Mouse (Mus musculus) spleen, adult 18-20 months (tissue): ENCODE data around the gene Calml3.
"Not testable (repeated sequence)": the region's sequence is repeated elsewhere in the genome, so short reads cannot be mapped to it uniquely, and the experiment has no call there.

ENCODE experiments used
- DNase-seq, 2 experiments: peaks; one replicate each; pipeline ENCODE4 v3.0.0; 2022; ENCODE audit warnings: mixed read lengths in 2 of 2

The Calml3 gene

GRCm38 (mm10) chr13:3804186-3804585 is at the start of gene Calml3:
TSS of gene Calml3 (minus strand) at chr13:3804316.
- DNase-seq, result no peak

DNA sequence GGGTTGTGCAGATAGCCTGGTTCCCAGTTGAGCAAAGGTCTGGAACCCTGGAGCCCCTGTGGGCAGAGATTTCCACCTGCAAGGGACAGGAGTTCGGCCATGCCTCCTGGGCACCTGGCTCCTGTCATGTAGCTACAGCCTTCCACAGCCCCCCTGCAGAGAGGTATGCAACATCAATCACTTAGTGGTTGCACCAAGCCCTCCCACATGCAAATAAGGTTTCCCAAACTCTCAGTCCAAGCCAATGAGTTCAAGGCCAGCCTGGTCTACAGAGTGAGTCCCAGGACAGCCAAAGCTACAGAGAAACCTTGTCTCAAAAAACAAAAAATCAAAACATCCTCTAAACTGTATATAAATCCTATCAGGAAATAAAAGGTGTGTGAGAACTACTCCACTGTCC is 46.2 kb upstream of the Calml3 start:
- no peak for DNase-seq

- DNase-seq, result not testable (repeated sequence)
These were observed 36.5 kb upstream of the Calml3 start for GRCm38 (mm10) chr13:3840662-3841061.

DNA sequence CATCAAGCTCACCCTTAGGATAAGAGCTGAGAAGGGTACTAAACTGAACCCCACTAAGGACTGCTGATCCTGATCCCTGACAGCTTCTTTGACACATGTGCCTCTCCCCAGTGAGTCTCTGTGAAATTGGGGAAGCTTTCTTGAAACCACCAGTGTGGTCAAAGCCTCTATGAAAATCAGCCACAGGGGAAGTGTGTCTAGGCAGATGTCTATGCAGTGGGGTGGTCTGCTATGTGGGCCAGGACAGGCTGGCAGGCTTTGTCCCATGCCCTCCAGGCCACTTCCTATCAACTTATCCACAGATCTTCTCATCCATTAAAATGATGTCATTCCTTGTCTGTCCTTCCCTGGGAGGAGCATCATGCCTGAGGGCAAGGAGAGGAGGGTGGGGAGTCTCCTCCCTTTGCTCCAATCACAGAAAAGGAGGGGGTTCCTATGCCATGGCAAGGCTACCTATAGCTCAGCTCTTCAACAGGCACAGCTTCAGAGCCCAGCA is 33.2 kb upstream of the Calml3 start, which contains the start of gene Calm4:
Gene Calm4, plus strand, starts transcription at position 446 of the 496 bp plus-strand sequence.
- not testable (repeated sequence) for DNase-seq

- DNase-seq, result not testable (repeated sequence)
These were observed 29.5 kb upstream of the Calml3 start for GRCm38 (mm10) chr13:3833644-3834043.

DNA sequence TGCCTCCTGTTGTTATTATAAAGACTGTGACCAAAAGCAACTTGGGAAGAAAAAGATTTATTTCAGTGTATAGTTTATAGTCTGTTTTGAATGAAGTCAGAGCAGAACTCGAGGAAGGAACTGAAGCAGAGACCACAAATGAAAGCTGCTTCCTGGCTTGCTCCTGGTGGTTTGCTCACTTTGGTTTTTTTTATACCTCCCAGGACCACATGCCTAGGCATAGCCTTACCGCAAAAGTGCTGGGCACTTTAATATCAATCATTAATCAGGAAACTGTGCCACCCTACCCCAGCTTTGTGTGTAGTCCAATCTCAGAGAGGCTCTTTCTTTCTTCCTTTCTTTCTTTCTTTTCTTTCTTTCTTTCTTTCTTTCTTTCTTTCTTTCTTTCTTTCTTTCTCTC is 28.3 kb upstream of the Calml3 start:
- DNase-seq, result no peak

- DNase-seq, result no peak
These were observed 27.9 kb upstream of the Calml3 start for GRCm38 (mm10) chr13:3831994-3832393.

DNA sequence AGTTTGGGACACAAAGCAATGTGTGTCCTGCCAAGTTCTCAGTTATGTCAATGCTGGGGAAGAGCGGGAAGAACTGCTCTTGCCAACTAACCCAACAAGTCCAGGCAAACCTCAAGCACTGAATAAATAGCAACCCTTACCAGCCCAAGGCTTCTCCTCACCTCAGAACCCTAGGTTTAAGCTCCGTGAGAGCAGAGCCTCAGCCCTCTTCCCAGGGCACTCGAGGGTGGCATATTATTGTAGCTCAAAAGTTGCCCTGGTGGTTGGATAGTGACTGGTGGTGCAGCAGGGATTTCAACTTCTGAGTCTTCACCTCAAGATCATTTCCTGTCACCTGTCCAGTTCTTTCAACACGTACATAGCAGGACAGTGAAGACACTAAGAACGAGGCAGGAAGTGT is 27.4 kb upstream of the Calml3 start:
- DNase-seq, result no peak

- DNase-seq, result no peak
These were observed 21.6 kb upstream of the Calml3 start for GRCm38 (mm10) chr13:3825726-3826125.

DNA sequence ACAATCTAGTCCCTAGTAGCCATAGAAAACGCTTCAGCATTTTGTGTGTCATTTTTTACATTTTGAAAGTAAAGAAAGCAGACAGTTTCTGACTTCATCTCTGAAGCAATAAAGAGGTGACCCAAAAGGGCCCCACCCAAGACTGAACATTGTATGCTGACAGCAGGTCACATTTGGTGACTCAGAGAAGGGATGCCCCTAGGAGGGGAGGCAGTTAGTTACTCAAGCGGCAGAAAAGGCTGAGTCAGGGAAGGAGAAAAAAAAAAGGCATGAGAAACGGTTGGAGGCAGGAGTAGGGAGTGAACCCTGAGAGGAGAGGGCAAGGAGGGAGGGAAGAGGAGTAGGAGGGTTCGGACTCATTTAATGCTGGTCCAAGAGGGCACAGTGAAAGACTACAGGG is 18.0 kb upstream of the Calml3 start:
- DNase-seq, result no peak

GRCm38 (mm10) chr13:3818740-3819076 is 14.6 kb upstream of the Calml3 start:
- no peak for DNase-seq

- no peak for DNase-seq
These were observed 14.1 kb upstream of the Calml3 start for GRCm38 (mm10) chr13:3818012-3818739.

- no peak for DNase-seq
These were observed 3.2 kb upstream of the Calml3 start for GRCm38 (mm10) chr13:3807131-3807827.

DNA sequence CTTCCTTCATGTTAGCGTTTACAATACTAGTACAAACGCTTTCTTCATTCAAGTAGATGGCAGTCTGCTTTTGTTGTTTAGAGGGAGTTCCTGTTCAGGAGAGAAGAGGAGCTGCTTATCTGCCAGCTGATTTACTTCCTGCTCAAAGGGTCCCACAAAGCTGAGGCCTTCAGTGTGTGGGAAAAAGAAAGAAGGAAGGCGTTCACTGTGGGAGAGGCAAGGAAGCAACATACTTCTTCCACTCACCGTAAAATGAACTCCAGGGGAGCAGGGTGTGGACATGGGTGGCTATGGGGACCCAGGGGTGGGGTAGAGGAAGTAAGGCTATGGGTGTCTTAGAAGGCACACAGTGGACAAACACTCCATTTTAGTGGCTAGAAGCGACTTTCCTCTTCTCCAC is 1.5 kb upstream of the Calml3 start:
- DNase-seq, result no peak

DNA sequence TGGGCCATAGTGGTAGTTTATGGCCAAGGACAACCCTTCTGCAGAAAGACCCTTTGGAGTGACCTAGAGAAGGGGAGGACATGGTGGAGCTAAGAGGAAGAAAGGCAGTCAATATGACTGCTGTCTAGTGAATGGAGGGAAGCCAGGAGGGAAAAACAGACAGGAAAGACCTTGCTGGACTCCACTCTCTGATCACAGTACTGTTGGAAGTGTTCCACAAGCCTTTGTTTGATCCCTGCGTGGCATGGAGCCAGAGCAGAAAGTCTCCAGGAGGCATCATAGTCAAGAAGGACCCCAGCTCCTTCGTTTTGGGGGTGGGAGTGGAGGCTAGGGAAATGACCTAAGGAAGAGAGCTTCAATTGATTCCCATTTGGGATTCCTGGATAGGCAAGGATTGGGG is 1.0 kb upstream of the Calml3 start:
- DNase-seq, result no peak

GRCm38 (mm10) chr13:3799386-3799785 is 4.7 kb downstream of the Calml3 start:
- DNase-seq, result no peak

GRCm38 (mm10) chr13:3798751-3799150 is 5.4 kb downstream of the Calml3 start:
- DNase-seq, result no peak

- DNase-seq, result no peak
These were observed 7.5 kb downstream of the Calml3 start for GRCm38 (mm10) chr13:3796649-3797048.

GRCm38 (mm10) chr13:3789531-3789930 is 14.6 kb downstream of the Calml3 start:
- DNase-seq, result no peak

DNA sequence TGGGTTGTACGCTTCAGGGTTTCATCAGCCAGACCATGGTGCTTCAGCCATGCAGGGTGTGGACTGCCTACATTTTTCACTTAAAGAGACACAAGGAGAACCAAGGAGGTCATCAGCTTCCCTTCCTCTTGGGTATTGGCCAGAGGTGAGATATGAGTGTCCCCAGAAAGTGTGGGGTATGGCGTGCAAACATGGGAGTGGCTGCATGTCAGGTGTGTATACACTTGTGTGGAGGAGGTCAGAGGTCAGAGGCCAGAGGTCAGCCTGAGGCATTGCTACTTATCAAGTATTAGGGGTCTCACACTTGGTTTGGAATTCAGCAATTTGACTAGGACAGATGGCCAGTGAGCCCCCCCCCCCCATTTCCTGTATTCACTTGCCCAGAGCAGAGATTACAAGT is 15.5 kb downstream of the Calml3 start:
- no peak for DNase-seq

GRCm38 (mm10) chr13:3787644-3788043 is 16.5 kb downstream of the Calml3 start:
- DNase-seq, result no peak

DNA sequence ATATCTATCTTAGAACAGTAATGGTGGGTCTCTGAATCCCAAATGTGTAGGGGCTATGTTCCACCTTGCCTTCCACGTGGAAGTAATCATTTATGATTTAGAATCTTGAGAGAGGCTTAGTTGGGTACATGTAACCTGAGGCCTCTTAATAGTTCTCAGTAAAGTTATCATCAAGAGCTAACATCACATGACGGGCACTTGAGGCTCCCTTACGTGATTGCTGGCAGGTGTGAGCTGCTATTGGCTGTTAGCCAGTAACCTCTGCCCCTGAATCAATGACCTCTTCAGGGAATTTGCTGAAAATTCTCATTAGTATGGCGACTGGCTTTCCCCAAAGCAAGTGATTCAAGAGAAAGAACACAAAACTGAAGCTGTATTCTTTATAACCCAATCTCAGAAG is 17.0 kb downstream of the Calml3 start:
- DNase-seq, result no peak

- DNase-seq, result no peak
These were observed 20.5 kb downstream of the Calml3 start for GRCm38 (mm10) chr13:3783621-3784020.

GRCm38 (mm10) chr13:3782499-3782898 is 21.6 kb downstream of the Calml3 start:
- no peak for DNase-seq
